Mouse (Mus musculus) skeletal muscle tissue, adult 2 months (tissue): ENCODE data around the gene Gsg1.

Source experiments
- DNase-seq: peaks from one replicate; pipeline ENCODE4 v3.0.0-alpha.2; 2012; ENCODE audit warnings: low read depth, low spot score

The Gsg1 gene

DNA sequence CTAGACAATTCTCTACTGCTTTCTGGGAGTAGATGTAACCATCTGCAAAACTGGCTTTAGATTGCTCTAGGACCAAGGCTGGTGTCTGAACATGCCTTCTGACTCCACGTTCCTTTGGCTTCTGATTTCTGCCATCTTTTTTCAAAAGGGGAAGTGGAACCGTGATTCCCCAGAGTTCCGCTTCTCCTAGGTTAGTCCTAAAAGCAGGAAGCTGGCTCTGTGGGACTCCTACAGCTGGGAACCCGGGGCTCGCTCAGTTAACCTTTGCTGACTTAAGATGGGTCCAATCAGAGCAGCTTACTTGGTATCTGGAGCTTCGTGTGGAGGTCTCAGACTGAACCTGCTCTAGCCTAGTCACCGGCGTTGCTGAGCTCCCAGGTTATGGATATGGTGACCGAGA lies 7.0 kb upstream of the Gsg1 start:
- no peak for DNase-seq

GRCm38 (mm10) chr6:135260435-135260834 lies 6.3 kb upstream of the Gsg1 start:
- DNase-seq: no peak

GRCm38 (mm10) chr6:135252728-135253077 lies 1.4 kb downstream of the Gsg1 start:
- peak; percentile 68 for DNase-seq

DNA sequence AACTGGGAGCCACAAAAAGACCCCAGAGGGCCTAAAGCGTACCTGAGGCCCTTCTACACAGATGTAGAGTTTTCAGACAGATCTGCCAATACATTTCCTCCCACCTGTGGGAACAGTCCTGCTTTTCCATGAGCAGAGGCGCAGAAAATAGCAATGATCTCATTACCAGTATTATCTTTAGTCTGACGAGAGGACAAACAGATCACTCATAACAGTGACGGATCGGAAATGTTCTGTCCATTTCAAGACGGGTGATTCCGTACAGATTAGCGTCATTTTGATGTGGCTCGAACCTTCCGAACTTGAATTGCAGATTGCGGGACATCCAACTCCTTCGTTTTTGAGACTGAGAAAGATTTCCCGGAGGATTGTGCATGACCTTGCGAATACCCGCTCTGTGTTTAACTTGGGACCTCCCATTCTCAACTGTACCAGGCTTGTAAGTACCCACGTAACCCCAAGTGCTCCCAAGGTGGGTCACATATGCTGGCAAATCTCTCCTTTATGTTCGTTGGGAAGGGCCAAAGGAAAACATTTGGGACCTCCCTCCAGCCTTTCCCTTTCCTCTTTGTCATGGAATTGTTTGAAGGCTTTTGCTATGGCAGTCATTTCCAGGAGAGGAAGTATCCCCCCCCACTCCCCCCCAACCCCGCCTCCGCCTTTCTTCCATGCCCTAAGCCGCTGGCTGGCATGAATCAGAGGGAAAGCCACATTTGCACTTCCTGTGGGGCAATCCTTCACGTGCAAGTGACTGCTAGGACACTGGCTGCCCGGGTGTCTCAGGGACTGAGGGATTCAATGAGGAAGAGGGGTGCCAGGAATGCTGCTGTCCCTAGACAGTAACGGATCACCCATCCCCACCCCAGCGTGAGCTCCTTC lies 2.1 kb downstream of the Gsg1 start:
- no peak for DNase-seq

- DNase-seq: no peak
Observed at GRCm38 (mm10) chr6:135250926-135251699, 3.0 kb downstream of the Gsg1 start.

DNA sequence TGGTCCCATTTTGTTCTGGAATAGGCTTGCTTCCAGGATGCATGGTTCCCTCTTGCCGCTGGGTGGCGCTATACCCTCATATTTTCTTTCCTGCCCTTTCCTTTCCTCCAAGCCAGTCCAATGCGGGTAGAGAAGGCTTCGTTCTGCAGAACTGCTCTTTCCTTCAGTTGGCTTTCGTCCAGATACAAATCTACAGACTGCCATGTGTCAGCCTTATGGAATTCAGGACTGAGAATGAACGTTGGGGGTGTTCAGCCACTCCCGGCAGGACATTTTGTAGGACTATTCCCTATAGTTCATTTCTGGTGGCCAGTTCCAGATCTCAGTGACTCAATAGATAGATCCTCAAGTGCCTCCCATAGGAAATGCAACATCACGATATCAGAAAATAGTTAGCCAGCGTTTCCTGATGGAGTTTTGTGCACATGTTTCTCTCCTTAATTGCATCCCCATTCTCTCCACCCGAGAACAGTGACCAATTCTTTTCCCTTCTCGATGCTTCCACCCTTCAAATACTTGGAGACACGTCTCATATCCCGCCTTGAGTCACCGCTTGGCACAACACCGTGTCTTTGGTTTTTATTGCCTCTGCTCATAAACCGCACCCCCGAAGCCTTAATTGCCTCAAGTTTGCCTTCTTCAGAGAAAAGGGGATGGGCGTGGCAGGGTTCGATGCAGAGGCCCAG lies 4.2 kb downstream of the Gsg1 start:
- DNase-seq: peak; percentile 83

- DNase-seq: no peak
Observed at GRCm38 (mm10) chr6:135247861-135248260, 6.3 kb downstream of the Gsg1 start.

DNA sequence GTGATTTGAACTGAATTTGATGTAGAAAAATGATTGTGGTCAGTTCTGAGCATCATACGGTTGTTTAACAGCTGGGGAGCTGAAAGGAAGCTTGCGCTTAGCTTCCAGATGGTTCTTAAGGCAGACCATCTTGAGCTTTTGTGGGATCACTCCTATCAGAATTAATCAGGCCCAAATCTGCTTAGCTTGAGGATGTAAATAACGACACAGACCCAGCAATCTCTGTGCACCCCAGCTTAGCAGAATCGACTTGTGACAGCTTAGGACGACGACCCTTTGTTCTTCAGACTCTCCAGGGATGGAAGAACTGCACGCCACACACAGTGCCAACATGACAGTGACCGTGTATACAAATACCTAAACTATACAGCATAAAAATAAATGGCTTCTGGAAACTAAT lies 8.6 kb downstream of the Gsg1 start:
- no peak for DNase-seq

- DNase-seq: no peak
Observed at GRCm38 (mm10) chr6:135240361-135240760, 13.8 kb downstream of the Gsg1 start.

GRCm38 (mm10) chr6:135238211-135238610 lies 15.9 kb downstream of the Gsg1 start:
- DNase-seq: no peak

- DNase-seq: no peak
Observed at GRCm38 (mm10) chr6:135237326-135237725, 16.8 kb downstream of the Gsg1 start.

DNA sequence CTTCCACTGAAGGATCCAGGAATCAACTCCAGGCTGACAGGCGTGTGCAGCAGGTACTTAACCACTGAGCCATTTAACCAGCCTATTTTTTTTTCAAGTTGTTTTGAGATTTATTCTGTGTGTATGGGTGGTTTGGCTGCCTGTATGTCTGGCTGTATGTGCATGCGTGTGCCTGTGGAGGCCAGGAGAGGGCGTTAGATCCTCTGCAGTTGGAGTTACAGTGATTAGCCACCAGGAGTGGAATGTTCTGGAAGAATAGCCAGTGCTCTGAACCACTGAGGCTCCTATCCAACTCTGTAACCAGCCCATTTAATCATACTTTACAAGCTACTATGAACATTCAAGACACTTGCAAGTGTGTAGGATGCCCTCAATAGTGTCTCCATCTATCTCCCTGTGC lies 17.6 kb downstream of the Gsg1 start:
- DNase-seq: no peak

DNA sequence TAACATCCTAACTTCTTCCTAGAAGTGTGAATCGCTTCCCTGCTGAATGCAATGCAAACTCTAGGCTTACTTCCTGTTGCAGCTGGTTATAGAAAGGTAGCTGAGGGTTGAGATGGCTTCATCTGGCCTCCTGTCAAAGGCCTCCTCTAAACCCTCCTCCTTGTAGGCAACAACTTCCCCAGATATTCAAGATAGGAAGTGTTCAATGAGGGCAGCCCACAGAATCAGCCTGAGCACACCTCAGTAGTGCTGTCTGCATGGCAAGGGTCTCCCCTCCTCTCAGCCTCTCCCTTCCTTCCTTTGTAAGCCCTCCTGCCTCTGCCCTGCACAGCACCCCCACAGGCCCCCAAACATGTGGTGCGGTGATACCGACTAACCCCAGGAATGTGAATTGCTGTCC lies 18.4 kb downstream of the Gsg1 start:
- no peak for DNase-seq

DNA sequence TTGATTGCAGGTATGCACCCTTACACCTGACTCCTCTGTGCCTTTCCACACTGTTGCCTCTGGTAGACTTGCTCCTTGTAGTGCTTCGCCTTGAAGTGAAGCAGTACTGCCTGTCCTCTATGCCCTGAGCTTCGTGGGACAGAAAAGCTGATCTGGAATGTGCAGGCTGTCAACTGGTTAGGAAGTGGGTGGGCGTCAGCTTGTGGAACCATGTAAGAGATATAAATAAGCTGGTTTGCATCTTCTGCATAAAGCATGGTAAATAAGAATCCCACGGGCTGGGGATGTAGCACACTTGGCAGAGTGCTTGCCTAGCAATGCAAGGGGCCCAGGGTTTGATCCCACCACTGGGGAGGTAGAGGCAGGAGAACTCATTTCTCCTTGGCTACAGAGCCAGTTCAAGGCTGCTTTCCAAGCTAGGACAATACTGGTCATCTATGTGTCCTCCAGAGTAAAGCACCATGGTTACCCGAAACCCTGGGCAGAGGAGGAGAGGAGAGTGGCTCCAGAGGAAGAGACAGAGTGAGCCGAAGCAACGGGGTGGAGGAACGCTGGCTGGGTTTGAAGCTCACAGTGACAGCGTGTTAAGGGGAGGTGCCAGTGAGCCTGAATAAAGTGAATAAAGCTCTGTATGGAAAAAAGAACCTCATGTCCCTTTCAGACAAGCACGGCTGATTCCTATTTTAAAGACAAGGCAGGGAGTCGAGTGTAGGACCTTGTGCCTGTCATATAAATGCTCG lies 21.5 kb downstream of the Gsg1 start:
- DNase-seq: no peak

DNA sequence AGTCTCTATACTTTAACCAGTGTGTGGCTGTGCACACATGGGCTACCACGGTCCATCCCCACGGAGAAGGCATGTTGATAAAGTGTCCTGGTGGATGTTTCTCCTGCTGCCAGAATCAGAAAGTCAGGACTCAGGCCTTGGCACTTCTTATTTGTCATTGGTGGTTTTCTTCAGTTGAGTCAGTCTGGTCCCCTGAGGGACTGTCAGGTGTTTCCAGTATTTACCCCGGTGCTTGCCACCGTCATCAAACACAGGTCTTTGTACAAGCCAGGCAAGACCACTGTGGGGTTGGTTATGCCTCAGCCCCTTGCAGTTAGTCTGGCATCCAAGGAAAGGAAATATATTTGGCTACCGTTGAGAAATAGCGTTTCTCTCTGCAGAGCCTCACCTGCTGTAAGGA lies 23.6 kb downstream of the Gsg1 start:
- no peak for DNase-seq

GRCm38 (mm10) chr6:135228465-135228941 lies 25.6 kb downstream of the Gsg1 start:
- DNase-seq: no peak

DNA sequence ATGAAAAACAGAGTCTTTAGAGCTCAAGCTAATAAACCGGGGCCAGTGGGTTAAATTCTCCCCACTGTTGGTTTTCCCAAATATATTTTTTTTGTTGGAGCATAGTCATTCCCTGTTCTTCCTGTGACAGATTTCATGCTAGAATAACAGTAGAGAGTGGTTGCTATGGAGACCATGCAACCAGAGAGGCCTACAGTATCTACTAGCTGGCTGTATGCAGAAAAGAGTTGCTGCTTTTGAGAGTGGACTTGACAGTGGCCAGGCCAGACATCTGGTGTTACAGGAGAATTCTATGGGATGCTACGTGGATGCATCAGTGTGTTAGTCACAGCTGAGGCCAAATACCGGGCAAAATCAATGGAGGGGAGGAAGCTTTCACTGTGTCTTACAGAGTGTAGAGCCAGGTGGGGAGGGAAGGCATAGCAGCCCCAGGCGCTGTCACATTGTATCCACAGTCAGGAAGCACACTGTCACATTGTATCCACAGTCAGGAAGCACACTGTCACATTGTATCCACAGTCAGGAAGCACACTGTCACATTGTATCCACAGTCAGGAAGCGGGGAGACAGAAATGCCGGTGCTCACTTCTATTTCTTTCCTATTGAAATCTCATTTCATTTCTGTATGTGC lies 30.2 kb downstream of the Gsg1 start:
- no peak for DNase-seq

- DNase-seq: no peak
Observed at GRCm38 (mm10) chr6:135219916-135220315, 34.2 kb downstream of the Gsg1 start.

DNA sequence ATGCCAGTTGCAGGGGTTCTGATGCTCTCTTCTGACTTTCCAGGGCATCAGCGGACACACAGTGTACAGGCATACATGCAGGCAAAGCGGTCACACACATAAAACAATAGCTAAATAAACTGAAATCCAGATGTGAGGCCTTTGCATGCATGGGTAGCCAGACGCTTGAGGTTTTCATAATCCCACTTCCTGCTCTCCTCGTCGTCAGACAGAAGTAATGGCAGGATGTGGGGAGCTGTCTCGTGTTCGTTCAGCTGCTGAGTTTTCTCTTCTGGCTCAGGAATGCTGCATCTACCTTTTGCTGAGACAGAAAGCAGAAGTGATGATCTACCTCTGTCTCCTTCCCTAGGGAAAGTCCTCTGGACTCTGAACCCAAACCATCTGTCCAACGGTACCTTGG lies 35.8 kb downstream of the Gsg1 start:
- no peak for DNase-seq

- no peak for DNase-seq
Observed at GRCm38 (mm10) chr6:135212666-135213065, 41.5 kb downstream of the Gsg1 start.

DNA sequence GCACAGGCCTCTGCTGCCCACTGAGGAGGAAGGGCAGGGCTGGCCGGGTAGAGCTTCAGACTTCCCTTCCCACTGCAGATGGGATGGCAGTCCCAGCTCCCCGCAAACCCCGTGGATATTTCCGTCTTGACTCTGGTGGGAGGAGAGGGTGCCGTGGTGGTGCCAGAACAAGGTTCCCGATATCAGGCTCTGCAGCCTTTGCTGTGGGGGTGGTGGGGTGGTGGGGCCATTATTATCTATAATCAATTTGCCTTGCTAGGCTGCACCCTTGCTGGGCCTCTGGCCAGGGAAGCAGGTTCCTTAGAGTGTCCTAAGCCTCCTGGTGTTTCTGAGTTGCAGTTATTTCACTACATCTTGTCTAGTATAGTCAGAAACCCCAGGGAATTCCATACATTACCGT lies 43.0 kb downstream of the Gsg1 start:
- DNase-seq: no peak
